Mouse (Mus musculus) MEL (cell line): ENCODE measurements around the gene Dph7. TPM values are rescaled to one million over a fixed set of nuclear protein-coding genes. Genes with fewer than 3 reads are reported as not detected.
A peak's percentile ranks its signal among the peaks of the same experiment; 100 is the strongest.

Experiments used
- DNase-seq: peaks from one replicate; pipeline ENCODE4 v3.0.0; 2011; ENCODE audit warnings: low read depth, low spot score
- H3K27ac ChIP-seq: 2 replicates; pipeline ENCODE4 v1.5.1; 2012; ENCODE audit warnings: low read depth, mild to moderate bottlenecking, control low read depth, low read length, moderate library complexity; ENCODE audit not compliant: control insufficient read depth
- H3K27me3 ChIP-seq, 2 experiments: fragments of 150-350 bp in 1 of 2; sonication (generic) in 1 of 2; 2 replicates each; pipeline ENCODE4 v1.6.1; 2012; ENCODE audit warnings: low read length in 2 of 2, mild to moderate bottlenecking in 2 of 2, improper control_type of control experiment in 1 of 2, moderate library complexity in 1 of 2; ENCODE audit not compliant: insufficient read depth in 2 of 2, control insufficient read depth in 1 of 2
- H3K36me3 ChIP-seq, 2 experiments: 2 replicates each; pipeline ENCODE4 v1.6.1; 2012 to 2014; ENCODE audit warnings: low read length in 2 of 2, improper control_type of control experiment in 1 of 2, inconsistent platforms in 1 of 2, mild to moderate bottlenecking in 1 of 2; ENCODE audit not compliant: insufficient read depth in 2 of 2, control insufficient read depth in 1 of 2
- H3K4me1 ChIP-seq, 2 experiments: fragments of 150-350 bp in 1 of 2; sonication (generic) in 1 of 2; 2 replicates each; pipeline ENCODE4 v1.6.1; 2012; ENCODE audit warnings: low read length in 2 of 2, improper control_type of control experiment in 1 of 2, mild to moderate bottlenecking in 1 of 2; ENCODE audit not compliant: insufficient read depth in 2 of 2, control insufficient read depth in 1 of 2
- H3K4me3 ChIP-seq, 2 experiments: fragments of 150-350 bp in 1 of 2; sonication (generic) in 1 of 2; 2 replicates each; pipeline ENCODE4 v1.5.1; 2012; ENCODE audit warnings: low read depth in 2 of 2, low read length in 2 of 2, mild to moderate bottlenecking in 2 of 2, moderate library complexity in 2 of 2, control low read depth in 1 of 2, improper control_type of control experiment in 1 of 2; ENCODE audit not compliant: control insufficient read depth in 1 of 2, insufficient read depth in 1 of 2
- H3K79me2 ChIP-seq: 2 replicates; pipeline ENCODE4 v1.6.1; 2012; ENCODE audit warnings: mild to moderate bottlenecking, low read length, moderate library complexity; ENCODE audit not compliant: control insufficient read depth, poor library complexity, insufficient read depth
- H3K9ac ChIP-seq: 2 replicates; pipeline ENCODE4 v1.6.1; 2012; ENCODE audit warnings: low read depth, mild to moderate bottlenecking, control low read depth, low read length, moderate library complexity; ENCODE audit not compliant: control insufficient read depth, poor library complexity, severe bottlenecking
- H3K9me3 ChIP-seq: fragments of 150-350 bp; sonication (generic); replicated peaks from 2 replicates; pipeline ENCODE4 v1.6.1; 2012; ENCODE audit warnings: mild to moderate bottlenecking, low read length, improper control_type of control experiment, moderate library complexity; ENCODE audit not compliant: insufficient read depth
- CHD1 ChIP-seq: IDR thresholded peaks from 2 replicates; pipeline ENCODE4 v1.6.1; 2012; ENCODE audit warnings: low read depth, mild to moderate bottlenecking, inconsistent platforms, low read length, improper control_type of control experiment
- CHD2 ChIP-seq: IDR thresholded peaks from 2 replicates; pipeline ENCODE4 v1.6.1; 2011; ENCODE audit warnings: low read length, improper control_type of control experiment
- CTCF ChIP-seq, 3 experiments: IDR thresholded peaks in 2 of 3; conservative IDR thresholded peaks in 1 of 3; 2 replicates each; pipeline ENCODE4 v1.5.1; 2011 to 2012; ENCODE audit warnings: low read length in 3 of 3, low read depth in 2 of 3, mild to moderate bottlenecking in 2 of 3, improper control_type of control experiment in 1 of 3, inconsistent platforms in 1 of 3, mixed read lengths in 1 of 3, moderate library complexity in 1 of 3; ENCODE audit not compliant: control insufficient read depth in 1 of 3, insufficient read depth in 1 of 3, poor library complexity in 1 of 3, severe bottlenecking in 1 of 3
- E2F4 ChIP-seq: IDR thresholded peaks from 2 replicates; pipeline ENCODE4 v1.6.1; 2011; ENCODE audit warnings: low read depth, low read length, improper control_type of control experiment, borderline replicate concordance
- ELF1 ChIP-seq: IDR thresholded peaks from 2 replicates; pipeline ENCODE4 v1.6.1; 2014; ENCODE audit warnings: low read depth, mild to moderate bottlenecking, inconsistent platforms, low read length, improper control_type of control experiment, moderate library complexity
- EP300 ChIP-seq, 2 experiments: IDR thresholded peaks; 2 replicates each; pipeline ENCODE4 v1.6.1; 2011; ENCODE audit warnings: improper control_type of control experiment in 2 of 2, low read length in 2 of 2, low read depth in 1 of 2, mild to moderate bottlenecking in 1 of 2
- ETS1 ChIP-seq: IDR thresholded peaks from 2 replicates; pipeline ENCODE4 v1.6.1; 2012; ENCODE audit warnings: low read depth, mild to moderate bottlenecking, inconsistent platforms, low read length, improper control_type of control experiment, moderate library complexity
- GABPA ChIP-seq: IDR thresholded peaks from 2 replicates; pipeline ENCODE4 v1.6.1; 2012; ENCODE audit warnings: low read depth, mild to moderate bottlenecking, inconsistent platforms, low read length, improper control_type of control experiment, moderate library complexity
- GATA1 ChIP-seq: IDR thresholded peaks from 2 replicates; pipeline ENCODE4 v1.6.1; 2011; ENCODE audit warnings: low read depth, low read length, improper control_type of control experiment
- HCFC1 ChIP-seq: IDR thresholded peaks from 2 replicates; pipeline ENCODE4 v1.6.1; 2012; ENCODE audit warnings: low read depth, mild to moderate bottlenecking, inconsistent platforms, low read length, improper control_type of control experiment, moderate library complexity
- JUND ChIP-seq: IDR thresholded peaks from 2 replicates; pipeline ENCODE4 v1.6.1; 2011; ENCODE audit warnings: low read depth, mild to moderate bottlenecking, improper control_type of control experiment, low read length
- KAT2A ChIP-seq: conservative IDR thresholded peaks from 2 replicates; pipeline ENCODE4 v1.6.1; 2012; ENCODE audit warnings: low read depth, low read length, improper control_type of control experiment, inconsistent platforms
- MAFK ChIP-seq: IDR thresholded peaks from 2 replicates; pipeline ENCODE4 v1.6.1; 2011; ENCODE audit warnings: low read depth, mild to moderate bottlenecking, low read length, improper control_type of control experiment, borderline replicate concordance
- MAX ChIP-seq: IDR thresholded peaks from 2 replicates; pipeline ENCODE4 v1.6.1; 2011; ENCODE audit warnings: low read length, improper control_type of control experiment
- MAZ ChIP-seq: IDR thresholded peaks from 2 replicates; pipeline ENCODE4 v1.6.1; 2012; ENCODE audit warnings: low read depth, mild to moderate bottlenecking, inconsistent platforms, low read length, improper control_type of control experiment
- MEF2A ChIP-seq: IDR thresholded peaks from 2 replicates; pipeline ENCODE4 v1.6.1; 2014; ENCODE audit warnings: low read depth, mild to moderate bottlenecking, inconsistent platforms, low read length, improper control_type of control experiment; ENCODE audit not compliant: poor library complexity, insufficient replicate concordance, severe bottlenecking; ENCODE audit errors: extremely low read depth
- MXI1 ChIP-seq: IDR thresholded peaks from 2 replicates; pipeline ENCODE4 v1.6.1; 2011; ENCODE audit warnings: mild to moderate bottlenecking, low read depth, low read length, improper control_type of control experiment
- MYB ChIP-seq: IDR thresholded peaks from 2 replicates; pipeline ENCODE4 v1.6.1; 2011; ENCODE audit warnings: mild to moderate bottlenecking, low read depth, low read length, improper control_type of control experiment
- MYC ChIP-seq: IDR thresholded peaks from 2 replicates; pipeline ENCODE4 v1.6.1; 2011; ENCODE audit warnings: low read depth, mild to moderate bottlenecking, low read length, improper control_type of control experiment, moderate library complexity
- NELFE ChIP-seq: IDR thresholded peaks from 2 replicates; pipeline ENCODE4 v1.6.1; 2011; ENCODE audit warnings: low read depth, low read length, improper control_type of control experiment
- NRF1 ChIP-seq: IDR thresholded peaks from 2 replicates; pipeline ENCODE4 v1.6.1; 2014; ENCODE audit warnings: low read depth, mild to moderate bottlenecking, inconsistent platforms, low read length, improper control_type of control experiment, moderate library complexity; ENCODE audit not compliant: poor library complexity, insufficient read depth, severe bottlenecking
- POLR2A ChIP-seq, 2 experiments: IDR thresholded peaks; 2 replicates each; pipeline ENCODE4 v1.6.1; 2011 to 2012; ENCODE audit warnings: low read length in 2 of 2, mild to moderate bottlenecking in 2 of 2, control low read depth in 1 of 2, improper control_type of control experiment in 1 of 2, low read depth in 1 of 2, moderate library complexity in 1 of 2; ENCODE audit not compliant: control insufficient read depth in 1 of 2, insufficient read depth in 1 of 2, poor library complexity in 1 of 2
- POLR2AphosphoS5 ChIP-seq: IDR thresholded peaks from 2 replicates; pipeline ENCODE4 v1.6.1; 2012; ENCODE audit warnings: low read depth, borderline replicate concordance, mild to moderate bottlenecking, inconsistent platforms, low read length, moderate library complexity, mixed read lengths
- RAD21 ChIP-seq: IDR thresholded peaks from 2 replicates; pipeline ENCODE4 v1.6.1; 2011; ENCODE audit warnings: mild to moderate bottlenecking, low read depth, low read length, improper control_type of control experiment
- RCOR1 ChIP-seq: IDR thresholded peaks from 2 replicates; pipeline ENCODE4 v1.6.1; 2012; ENCODE audit warnings: low read depth, mild to moderate bottlenecking, inconsistent platforms, low read length, improper control_type of control experiment
- SIN3A ChIP-seq: IDR thresholded peaks from 2 replicates; pipeline ENCODE4 v1.6.1; 2012; ENCODE audit warnings: low read length, improper control_type of control experiment, inconsistent platforms
- SMC3 ChIP-seq: IDR thresholded peaks from 2 replicates; pipeline ENCODE4 v1.6.1; 2011; ENCODE audit warnings: low read depth, low read length, improper control_type of control experiment
- TAL1 ChIP-seq: IDR thresholded peaks from 2 replicates; pipeline ENCODE4 v1.6.1; 2012; ENCODE audit warnings: mild to moderate bottlenecking, inconsistent platforms, low read length, moderate library complexity, mixed read lengths
- TBP ChIP-seq: IDR thresholded peaks from 2 replicates; pipeline ENCODE4 v1.8.0; 2011; ENCODE audit warnings: low read depth, low read length, improper control_type of control experiment
- TCF12 ChIP-seq: IDR thresholded peaks from 2 replicates; pipeline ENCODE4 v1.6.1; 2014; ENCODE audit warnings: low read depth, mild to moderate bottlenecking, inconsistent platforms, low read length, improper control_type of control experiment, moderate library complexity
- UBTF ChIP-seq: IDR thresholded peaks from 2 replicates; pipeline ENCODE4 v1.6.1; 2012; ENCODE audit warnings: low read depth, mild to moderate bottlenecking, inconsistent platforms, low read length, improper control_type of control experiment, moderate library complexity, borderline replicate concordance; ENCODE audit not compliant: insufficient read depth
- USF1 ChIP-seq: IDR thresholded peaks from 2 replicates; pipeline ENCODE4 v1.6.1; 2014; ENCODE audit warnings: low read depth, mild to moderate bottlenecking, inconsistent platforms, low read length, improper control_type of control experiment, moderate library complexity
- USF2 ChIP-seq, 2 experiments: IDR thresholded peaks; 2 replicates each; pipeline ENCODE4 v1.6.1; 2011 to 2012; ENCODE audit warnings: improper control_type of control experiment in 2 of 2, low read length in 2 of 2, borderline replicate concordance in 1 of 2, inconsistent platforms in 1 of 2, low read depth in 1 of 2, mild to moderate bottlenecking in 1 of 2; ENCODE audit not compliant: insufficient read depth in 1 of 2
- ZC3H11A ChIP-seq: IDR thresholded peaks from 2 replicates; pipeline ENCODE4 v1.6.1; 2012; ENCODE audit warnings: low read depth, mild to moderate bottlenecking, inconsistent platforms, low read length, improper control_type of control experiment
- ZKSCAN1 ChIP-seq: IDR thresholded peaks from 2 replicates; pipeline ENCODE4 v1.6.1; 2012; ENCODE audit warnings: low read depth, mild to moderate bottlenecking, inconsistent platforms, low read length, improper control_type of control experiment, moderate library complexity
- ZMIZ1 ChIP-seq: IDR thresholded peaks from 2 replicates; pipeline ENCODE4 v1.6.1; 2012; ENCODE audit warnings: low read depth, mild to moderate bottlenecking, inconsistent platforms, low read length, improper control_type of control experiment, moderate library complexity
- ZNF384 ChIP-seq: IDR thresholded peaks from 2 replicates; pipeline ENCODE4 v1.6.1; 2012; ENCODE audit warnings: low read depth, mild to moderate bottlenecking, inconsistent platforms, low read length, improper control_type of control experiment
- polyA plus RNA-seq, 2 experiments: library from polyadenylated mRNA; stranded (reverse) in 1 of 2; unstranded in 1 of 2; fragments of >175 nt in 1 of 2; fragments of >200 nt in 1 of 2; gene quantifications; 2 replicates each; pipeline versions ENCODE4 v1.2.1 to v1.2.4; 2012; ENCODE audit warnings: low replicate concordance in 2 of 2, low read depth in 1 of 2; ENCODE audit not compliant: insufficient read length in 2 of 2, insufficient read depth in 1 of 2, missing spikeins in 1 of 2
- total RNA-seq: library from RNA; depleted of rRNA; stranded (reverse); fragments of 300-350 nt; gene quantifications from 2 replicates; pipeline ENCODE4 v1.2.3, GENCODE M21; 2012

Dph7 gene
- total and polyA plus RNA-seq, 3 experiments: 17.6 to 19.7 TPM; not detected in 1

GRCm38 (mm10) chr2:24952537-24953055 is 9.6 kb upstream of the Dph7 start:
- peak overlapping the region; percentile 90 for H3K27ac ChIP-seq
- peaks cover 24 to 25% of the 10 kb centered on the region in 2 experiments for H3K36me3 ChIP-seq
- peaks cover 27% of the 10 kb centered on the region for H3K79me2 ChIP-seq
- no peak overlapping the region; the same call in 1 of the 2 replicates for H3K9ac ChIP-seq
- 0 out of 4 replicates have a peak overlapping the region, but pooled peaks of 1 of the 2 experiments have one; percentile 2 for H3K4me3 ChIP-seq
- no peaks in the 10 kb centered on the region for H3K9me3 ChIP-seq
- H3K4me1 ChIP-seq: peaks cover 14 to 28% of the 10 kb centered on the region in 2 experiments
- peak; percentile 85 for DNase-seq
- H3K27me3 ChIP-seq: no peaks in the 10 kb centered on the region
- TF ChIP-seq GATA1: peak; percentile 89
- TF ChIP-seq RAD21: no peak
- no peak for TF ChIP-seq MAZ
- no peak for TF ChIP-seq NRF1
- peak; percentile 59 for TF ChIP-seq ETS1
- TF ChIP-seq ZC3H11A: no peak
- TF ChIP-seq NELFE: no peak
- TF ChIP-seq UBTF: no peak
- TF ChIP-seq ZMIZ1: no peak
- no peak for TF ChIP-seq HCFC1
- no peak for TF ChIP-seq MAFK
- TF ChIP-seq CTCF (IDR thresholded peaks at IDR 0.05 in 2 of 3, conservative IDR thresholded peaks at IDR 0.05 in 1 of 3; ENCODE audit: control insufficient read depth in 1 of 3, insufficient read depth in 1 of 3, low read depth in 2 of 3, low read length in 3 of 3, poor library complexity in 1 of 3, severe bottlenecking in 1 of 3): no peak
- 0 out of 2 replicates have a peak, but pooled peaks have one; percentile 41 for TF ChIP-seq MXI1
- TF ChIP-seq CHD1: no peak
- no peak for TF ChIP-seq ZNF384
- no peak for TF ChIP-seq MYC
- peak; percentile 62 for TF ChIP-seq TAL1
- TF ChIP-seq EP300 (IDR thresholded peaks at IDR 0.05; ENCODE audit: low read depth in 1 of 2, low read length in 2 of 2): peak; percentile 40 to 67; a peak in 3 of 4 replicates
- no peak for TF ChIP-seq USF1
- no peak for TF ChIP-seq ZKSCAN1
- TF ChIP-seq USF2 (IDR thresholded peaks at IDR 0.05; ENCODE audit: borderline replicate concordance in 1 of 2, insufficient read depth in 1 of 2, low read depth in 1 of 2, low read length in 2 of 2): no peak
- peak in 1 of 2 experiments; percentile 23; a peak in 1 of 4 replicates for TF ChIP-seq POLR2A (IDR thresholded peaks at IDR 0.05; ENCODE audit: control insufficient read depth in 1 of 2, insufficient read depth in 1 of 2, low read depth in 1 of 2, low read length in 2 of 2, poor library complexity in 1 of 2)
- TF ChIP-seq KAT2A: no peak
- no peak for TF ChIP-seq E2F4
- no peak for TF ChIP-seq JUND
- TF ChIP-seq POLR2AphosphoS5: no peak
- no peak for TF ChIP-seq MAX
- peak; percentile 71 for TF ChIP-seq TCF12
- TF ChIP-seq TBP: no peak
- TF ChIP-seq CHD2: no peak
- no peak for TF ChIP-seq ELF1
- no peak for TF ChIP-seq RCOR1
- TF ChIP-seq SMC3: no peak
- peak; percentile 43 for TF ChIP-seq SIN3A
- TF ChIP-seq MYB: no peak
- no peak for TF ChIP-seq GABPA
- no peak for TF ChIP-seq MEF2A
